Mouse (Mus musculus) hindbrain, embryonic 16.5 days (tissue): Measurements from ENCODE around the gene Scd2. TPM values are rescaled to one million over a fixed set of nuclear protein-coding genes. Genes with fewer than 3 reads are reported as not detected.

ENCODE experiments used
- ATAC-seq: fragments of 200-750 bp; cut with Nextera tagmentation; 2 replicates; pipeline ENCODE4 v1.8.0; 2017; ENCODE audit warnings: moderate TSS enrichment, moderate library complexity
- H3K27ac ChIP-seq: fragments of 300-500 bp; sonication (generic); 2 replicates; pipeline ENCODE4 v1.5.1; 2014; ENCODE audit warnings: low read depth, mild to moderate bottlenecking, control low read depth, low read length, moderate library complexity
- H3K27me3 ChIP-seq: fragments of 300-500 bp; sonication (generic); replicated peaks from 2 replicates; pipeline ENCODE4 v1.6.1; 2014; ENCODE audit warnings: low read length; ENCODE audit not compliant: control insufficient read depth, insufficient read depth
- H3K36me3 ChIP-seq: fragments of 300-500 bp; sonication (generic); 2 replicates; pipeline ENCODE4 v1.6.1; 2014; ENCODE audit warnings: mild to moderate bottlenecking, low read length, moderate library complexity, mixed read lengths; ENCODE audit not compliant: control insufficient read depth, insufficient read depth
- H3K4me1 ChIP-seq: fragments of 300-500 bp; sonication (generic); 2 replicates; pipeline ENCODE4 v1.6.1; 2014; ENCODE audit warnings: low read depth, low read length; ENCODE audit not compliant: control insufficient read depth, insufficient read depth
- H3K4me2 ChIP-seq: fragments of 300-500 bp; sonication (generic); 2 replicates; pipeline ENCODE4 v1.6.1; 2014; ENCODE audit warnings: mild to moderate bottlenecking, low read length, control low read depth, moderate library complexity
- H3K4me3 ChIP-seq: fragments of 300-500 bp; sonication (generic); 2 replicates; pipeline ENCODE4 v1.5.1; 2014; ENCODE audit warnings: mild to moderate bottlenecking, low read length, control low read depth, moderate library complexity
- H3K9ac ChIP-seq: fragments of 300-500 bp; sonication (generic); 2 replicates; pipeline ENCODE4 v1.6.1; 2014; ENCODE audit warnings: low read depth, mild to moderate bottlenecking, control low read depth, low read length, moderate library complexity
- H3K9me3 ChIP-seq: fragments of 300-500 bp; sonication (generic); 2 replicates; pipeline ENCODE4 v1.6.1; 2014; ENCODE audit warnings: mild to moderate bottlenecking, low read length, moderate library complexity; ENCODE audit not compliant: control insufficient read depth
- WGBS: fragments of 180-500 bp; shearing (Covaris S2); extraction: QIAGEN DNeasy Blood & Tissue Kit; methylation state at CpG from one replicate; pipeline ENCODE4 v1.1.7; 2014; 5-methylcytosine and 5-hydroxymethylcytosine counted together
- polyA plus RNA-seq: library from polyadenylated mRNA; unstranded; fragments of >200 nt; fragmentation: Nextera tagmentation; extraction: Ambion mirVana; gene quantifications from 2 replicates; pipeline ENCODE4 v1.2.1, GENCODE M21; 2015

Gene Scd2
- polyA plus RNA-seq, 1 experiment from 2014 or later = 290 TPM

DNA sequence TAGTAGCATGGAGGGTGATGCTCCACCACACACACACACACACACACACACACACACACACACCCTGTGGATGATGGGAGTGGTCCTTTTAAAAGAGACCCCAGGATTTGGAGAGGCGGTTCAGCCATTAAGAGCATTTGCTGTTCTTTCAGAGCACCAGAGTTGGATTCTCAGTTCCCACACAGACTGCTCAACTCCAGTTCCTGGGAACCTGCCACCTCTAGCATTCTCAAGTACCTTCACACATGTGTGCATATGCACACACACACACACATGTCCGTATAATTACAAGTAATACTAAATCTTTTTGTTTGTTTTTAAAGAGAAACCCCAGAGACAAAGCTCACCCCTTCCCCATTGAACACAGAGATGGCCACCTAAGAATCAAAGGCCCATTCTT is 1.4 kb upstream of the Scd2 start:
- Histone ChIP-seq H3K9me3 (no peaks in the 10 kb centered on the region), H3K4me1 (peaks cover 21% of the 10 kb centered on the region), H3K27ac (peak overlapping the region; percentile 98), H3K9ac (no peak overlapping the region), H3K4me2 (no peak overlapping the region), H3K4me3 (no peak overlapping the region), H3K36me3 (no peaks in the 10 kb centered on the region), H3K27me3 (no peaks in the 10 kb centered on the region)
- WGBS = 89% methylated on average over 2 of the region's 2 CpGs
- no peak for ATAC-seq

DNA sequence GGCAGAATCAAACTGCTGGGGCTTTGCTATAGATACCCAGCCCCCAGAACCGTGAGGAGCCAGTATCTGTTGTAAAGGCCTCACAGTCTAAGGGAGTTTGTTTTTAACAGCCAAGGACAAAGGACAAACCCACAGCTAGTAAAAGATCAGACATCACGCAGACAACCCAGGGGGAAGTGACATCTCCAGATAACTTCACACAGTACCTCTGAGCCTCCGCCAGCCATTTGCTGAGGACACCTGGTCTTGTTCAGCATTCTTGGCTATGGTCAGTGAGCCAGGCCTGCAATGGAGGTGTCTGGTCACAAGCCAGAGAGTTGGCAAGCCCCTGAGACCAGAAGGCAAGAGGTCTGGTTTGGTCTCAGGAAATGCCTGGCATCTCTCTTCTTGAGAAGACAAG is 991 bp upstream of the Scd2 start:
- Histone ChIP-seq H3K9ac (peak overlapping the region; percentile 71; the same call in 1 of the 2 replicates), H3K27ac (peak overlapping the region; percentile 98), H3K4me1 (peaks cover 25% of the 10 kb centered on the region), H3K4me2 (peak overlapping the region; percentile 100), H3K36me3 (no peaks in the 10 kb centered on the region), H3K27me3 (no peaks in the 10 kb centered on the region), H3K4me3 (peak overlapping the region; percentile 87; the same call in 1 of the 2 replicates), H3K9me3 (no peaks in the 10 kb centered on the region)
- no peak for ATAC-seq
- 42% methylated on average over 3 of the region's 3 CpGs for WGBS

DNA sequence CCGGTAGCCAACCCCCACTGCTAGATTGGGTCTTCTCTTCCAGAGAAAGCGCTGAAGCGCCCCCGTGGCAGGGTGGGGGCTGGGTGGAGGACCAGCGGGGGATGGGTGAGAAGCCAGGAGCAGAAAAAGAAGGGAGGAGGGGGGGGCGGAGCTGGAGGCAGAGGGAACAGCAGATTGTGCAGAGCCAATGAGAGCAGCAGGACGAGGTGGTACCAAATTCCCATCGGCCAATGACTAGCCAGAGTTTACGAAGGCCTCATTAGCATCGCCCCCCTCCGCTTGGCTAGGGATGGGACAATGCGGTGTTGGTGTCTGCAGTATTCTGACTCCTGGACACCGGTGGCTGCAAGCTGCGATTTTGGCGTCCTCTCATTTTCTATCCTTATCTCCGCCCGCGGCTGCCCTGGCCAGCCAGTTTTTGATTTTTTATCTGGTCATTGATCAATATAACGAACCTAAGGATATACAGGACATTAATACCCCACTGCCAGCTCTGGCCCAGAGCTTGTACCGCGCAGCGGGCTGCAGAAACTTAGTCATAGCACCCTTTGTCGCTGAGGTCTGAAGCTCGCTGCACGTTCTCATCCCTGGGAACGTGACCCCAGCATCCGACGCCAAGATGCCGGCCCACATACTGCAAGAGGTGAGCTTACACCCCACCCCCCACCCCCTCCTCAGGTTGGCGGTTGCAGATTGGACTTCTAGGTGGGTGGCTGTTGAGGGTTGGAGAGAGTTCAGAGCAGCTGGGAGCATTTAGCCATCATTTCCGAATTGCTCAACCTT is 486 bp downstream of the Scd2 start:
- Histone ChIP-seq H3K4me3 (peak overlapping the region; percentile 87), H3K27me3 (no peaks in the 10 kb centered on the region), H3K9me3 (no peaks in the 10 kb centered on the region), H3K4me2 (peak overlapping the region; percentile 100), H3K4me1 (peaks cover 40% of the 10 kb centered on the region), H3K27ac (peak overlapping the region; percentile 98), H3K36me3 (0 out of 2 replicates have a peak, but pooled peaks cover 8% of the 10 kb centered on the region), H3K9ac (peak overlapping the region; percentile 97)
- under 1% methylated on average over 31 of the region's 31 CpGs for WGBS
- ATAC-seq = peak; percentile 98

DNA sequence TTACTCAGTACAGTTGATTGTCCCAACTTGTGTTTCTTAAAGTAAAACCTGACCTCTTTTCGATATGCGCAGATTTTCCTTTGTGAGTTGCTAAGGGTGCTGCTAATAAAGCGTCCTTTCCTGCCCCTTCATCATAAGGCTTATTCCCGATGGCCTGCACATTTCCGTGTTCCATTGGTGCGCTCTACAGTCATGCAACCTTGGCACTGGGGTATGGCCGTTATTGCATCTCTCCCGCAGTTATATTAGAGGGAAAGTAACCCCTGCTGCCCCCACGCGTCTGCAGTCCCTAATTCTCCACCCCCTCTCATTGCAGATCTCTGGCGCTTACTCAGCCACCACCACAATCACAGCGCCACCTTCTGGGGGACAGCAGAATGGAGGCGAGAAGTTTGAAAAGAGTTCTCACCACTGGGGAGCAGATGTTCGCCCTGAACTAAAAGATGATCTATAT is 1.1 kb downstream of the Scd2 start:
- H3K9me3 ChIP-seq = no peaks in the 10 kb centered on the region
- peak overlapping the region; percentile 100 for H3K4me2 ChIP-seq
- H3K36me3 ChIP-seq = peaks cover 11% of the 10 kb centered on the region; the same call in 1 of the 2 replicates
- 0% methylated on average over 14 of the region's 14 CpGs for WGBS
- no peaks in the 10 kb centered on the region for H3K27me3 ChIP-seq
- peak overlapping the region; percentile 98 for H3K27ac ChIP-seq
- peaks cover 45% of the 10 kb centered on the region for H3K4me1 ChIP-seq
- peak overlapping the region; percentile 97 for H3K9ac ChIP-seq
- peak overlapping the region; percentile 87 for H3K4me3 ChIP-seq
- peak; percentile 51 for ATAC-seq

DNA sequence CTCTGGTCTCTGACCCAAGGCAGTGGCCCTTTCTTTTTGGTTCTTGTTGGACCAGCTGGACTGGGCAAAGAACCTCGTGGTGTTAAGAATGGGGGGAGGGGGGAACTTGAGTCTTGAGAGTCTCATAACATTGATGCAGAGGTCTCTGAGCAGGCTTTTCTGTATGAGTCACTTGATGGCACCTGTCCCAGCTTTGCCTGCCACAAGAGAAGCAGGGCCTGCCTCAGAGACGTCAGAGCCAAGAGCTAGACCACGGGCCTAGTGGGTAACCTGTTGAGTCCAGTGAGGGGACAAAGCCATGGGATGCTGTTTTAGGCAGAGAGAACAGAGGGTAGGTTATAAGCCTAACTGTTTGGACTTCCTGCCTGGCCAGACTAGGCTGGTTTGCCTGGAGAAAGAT is 1.8 kb downstream of the Scd2 start:
- Histone ChIP-seq H3K27ac (peak overlapping the region; percentile 51), H3K9ac (peak overlapping the region; percentile 97), H3K9me3 (no peaks in the 10 kb centered on the region), H3K4me2 (peak overlapping the region; percentile 100), H3K36me3 (peaks cover 16% of the 10 kb centered on the region), H3K4me3 (peak overlapping the region; percentile 87), H3K4me1 (peaks cover 51% of the 10 kb centered on the region), H3K27me3 (no peaks in the 10 kb centered on the region)
- ATAC-seq = no peak
- 0% methylated on average over 3 of the region's 3 CpGs for WGBS

DNA sequence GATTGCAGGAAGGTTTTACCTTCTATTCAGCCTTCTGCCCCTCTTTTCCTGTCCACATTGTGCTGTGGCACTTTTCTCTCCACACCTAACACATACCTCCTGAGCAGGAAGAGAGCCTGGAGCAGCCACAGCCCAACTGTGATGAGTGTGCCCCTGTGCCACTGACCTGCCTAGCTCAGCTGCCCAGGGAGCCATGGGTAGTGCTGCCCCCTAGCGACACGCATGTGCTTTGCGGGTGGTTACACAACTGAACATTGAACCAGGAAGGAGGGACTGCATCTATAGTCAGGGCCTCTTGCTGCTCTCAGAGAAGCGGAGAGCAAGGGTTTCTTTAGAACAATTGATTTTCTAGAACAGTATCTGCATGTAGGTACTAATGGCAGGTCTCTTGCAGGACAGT is 2.3 kb downstream of the Scd2 start:
- H3K4me2 ChIP-seq = peak overlapping the region; percentile 100
- peak overlapping the region; percentile 87 for H3K4me3 ChIP-seq
- no peaks in the 10 kb centered on the region for H3K9me3 ChIP-seq
- H3K4me1 ChIP-seq = peaks cover 56% of the 10 kb centered on the region
- H3K27ac ChIP-seq = peak overlapping the region; percentile 51
- WGBS = 4% methylated on average over 4 of the region's 4 CpGs
- no peak for ATAC-seq
- H3K36me3 ChIP-seq = peaks cover 21% of the 10 kb centered on the region
- H3K27me3 ChIP-seq = no peaks in the 10 kb centered on the region
- H3K9ac ChIP-seq = peak overlapping the region; percentile 97

DNA sequence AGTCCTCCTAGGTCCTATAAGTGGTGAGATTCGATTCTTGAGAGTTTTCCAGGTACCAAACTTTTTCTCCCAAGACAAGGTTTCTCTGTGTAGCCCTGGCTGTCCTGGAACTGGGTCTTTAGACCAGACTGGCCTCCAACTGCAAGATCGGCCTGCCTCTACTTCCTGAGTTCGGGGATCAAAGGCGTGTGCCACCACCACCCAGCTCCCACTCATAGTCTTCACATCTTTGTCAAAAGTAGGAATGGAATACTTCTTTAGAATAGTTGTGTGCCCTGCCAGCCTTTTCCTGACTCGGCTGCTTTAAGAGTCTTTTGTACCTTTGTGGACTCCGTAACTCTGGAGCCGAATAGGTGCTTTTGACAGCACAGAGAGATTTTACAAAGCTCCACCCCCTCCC is 2.7 kb downstream of the Scd2 start:
- Histone ChIP-seq H3K9ac (peak overlapping the region; percentile 97), H3K4me3 (peak overlapping the region; percentile 87), H3K27ac (no peak overlapping the region; the same call in 1 of the 2 replicates), H3K36me3 (peaks cover 25% of the 10 kb centered on the region), H3K9me3 (no peaks in the 10 kb centered on the region), H3K4me2 (peak overlapping the region; percentile 100), H3K4me1 (peaks cover 60% of the 10 kb centered on the region), H3K27me3 (no peaks in the 10 kb centered on the region)
- ATAC-seq = no peak
- 25% methylated on average over 7 of the region's 7 CpGs for WGBS

DNA sequence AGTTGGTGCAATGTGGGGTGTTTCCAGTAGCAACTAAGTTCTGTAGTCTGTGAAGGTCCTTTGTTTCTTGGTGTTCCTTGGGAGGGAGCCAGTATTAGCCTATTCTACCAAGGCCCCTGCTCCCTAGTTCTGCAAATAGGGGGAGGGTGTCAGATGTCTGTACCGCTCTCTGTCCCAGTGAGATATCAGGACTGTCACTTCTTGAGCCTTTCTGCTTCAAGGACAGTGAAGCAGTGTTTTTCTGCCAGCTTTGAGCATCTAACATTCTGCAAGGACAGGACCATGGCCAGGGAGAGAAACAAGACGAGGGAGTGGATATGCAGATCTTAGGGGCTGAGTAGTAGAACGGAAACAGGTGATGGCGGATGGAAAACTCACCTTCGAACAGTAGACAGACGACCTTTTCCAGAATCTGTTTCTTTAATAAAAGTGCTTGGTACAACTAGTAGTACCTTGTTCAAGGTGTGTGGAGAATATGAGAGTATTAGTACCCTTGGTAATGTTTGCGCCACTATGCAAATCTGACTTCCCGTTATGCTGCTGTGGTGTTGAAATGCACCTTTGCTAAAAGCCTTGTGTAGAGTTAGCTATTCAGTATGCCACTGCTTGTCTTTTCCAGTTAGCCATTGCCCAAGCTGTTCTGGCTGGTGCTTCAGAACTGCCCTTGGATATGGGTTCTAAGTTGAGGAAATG is 3.7 kb downstream of the Scd2 start:
- H3K4me3 ChIP-seq = peak overlapping the region; percentile 87
- H3K36me3 ChIP-seq = peaks cover 33% of the 10 kb centered on the region
- peaks cover 63% of the 10 kb centered on the region for H3K4me1 ChIP-seq
- peak overlapping the region; percentile 100 for H3K4me2 ChIP-seq
- no peak for ATAC-seq
- WGBS = 40% methylated on average over 8 of the region's 8 CpGs
- H3K27ac ChIP-seq = no peak overlapping the region; the same call in 1 of the 2 replicates
- H3K27me3 ChIP-seq = no peaks in the 10 kb centered on the region
- H3K9ac ChIP-seq = peak overlapping the region; percentile 97
- H3K9me3 ChIP-seq = no peaks in the 10 kb centered on the region

DNA sequence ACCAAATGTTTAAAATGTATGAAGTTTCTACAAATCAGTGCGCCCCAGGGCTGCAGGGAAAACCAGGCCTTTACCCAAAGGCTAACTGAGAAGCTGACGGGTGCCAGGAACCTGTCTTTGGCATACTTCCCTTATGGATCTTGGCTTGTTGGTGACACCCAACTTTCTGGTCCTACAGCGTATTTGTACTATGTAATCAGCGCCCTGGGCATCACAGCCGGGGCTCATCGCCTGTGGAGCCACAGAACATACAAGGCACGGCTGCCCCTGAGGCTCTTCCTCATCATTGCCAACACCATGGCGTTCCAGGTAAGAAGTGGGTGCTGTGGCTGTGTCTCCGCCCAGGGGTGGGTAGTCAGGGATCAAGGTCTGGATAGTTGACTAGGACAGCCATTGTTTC is 4.4 kb downstream of the Scd2 start:
- Histone ChIP-seq H3K4me2 (peak overlapping the region; percentile 100), H3K27me3 (no peaks in the 10 kb centered on the region), H3K27ac (no peak overlapping the region), H3K36me3 (peaks cover 38% of the 10 kb centered on the region), H3K4me3 (peak overlapping the region; percentile 87), H3K9me3 (no peaks in the 10 kb centered on the region), H3K4me1 (peaks cover 62% of the 10 kb centered on the region), H3K9ac (peak overlapping the region; percentile 97)
- 73% methylated on average over 9 of the region's 9 CpGs for WGBS
- no peak for ATAC-seq
